Mouse (Mus musculus): ENCODE data around the gene Serpinb6c. TPM values are rescaled to one million over a fixed set of nuclear protein-coding genes. Genes with fewer than 3 reads are reported as not detected.

Serpinb6c gene
- 2.2 TPM for polyA plus RNA-seq (2014; fragmentation: Illumina TruSeq; extraction: RNeasy Lipid Tissue Mini Kit (QIAGEN cat#74804); ENCODE audit: low read depth, low replicate concordance)

GRCm38 (mm10) chr13:33905176-33905954, at the start of gene Serpinb6c:
Gene Serpinb6c, minus strand, starts transcription at chr13:33905708.

GRCm38 (mm10) chr13:33843308-33843707, 62.2 kb downstream of the Serpinb6c start, which contains the start of gene Serpinb6e:
Gene Serpinb6e, minus strand, starts transcription at chr13:33843408.

Other genes with a start within 250 kb of the Serpinb6c start
- not detected for gene Serpinb6d, start 244.3 kb downstream of the Serpinb6c start, polyA plus RNA-seq (2014; fragmentation: Illumina TruSeq; extraction: RNeasy Lipid Tissue Mini Kit (QIAGEN cat#74804); ENCODE audit: low read depth, low replicate concordance)
- gene Serpinb6e, start 62.3 kb downstream of the Serpinb6c start, polyA plus RNA-seq (2014; fragmentation: Illumina TruSeq; extraction: RNeasy Lipid Tissue Mini Kit (QIAGEN cat#74804); ENCODE audit: low read depth, low replicate concordance), result not detected
- 144 TPM for gene Nqo2, start 59.0 kb upstream of the Serpinb6c start, polyA plus RNA-seq (2014; fragmentation: Illumina TruSeq; extraction: RNeasy Lipid Tissue Mini Kit (QIAGEN cat#74804); ENCODE audit: low read depth, low replicate concordance)
- 42.6 TPM for gene Ripk1, start 96.7 kb upstream of the Serpinb6c start, polyA plus RNA-seq (2014; fragmentation: Illumina TruSeq; extraction: RNeasy Lipid Tissue Mini Kit (QIAGEN cat#74804); ENCODE audit: low read depth, low replicate concordance)
- gene Serpinb6a, start 97.1 kb upstream of the Serpinb6c start, polyA plus RNA-seq (2014; fragmentation: Illumina TruSeq; extraction: RNeasy Lipid Tissue Mini Kit (QIAGEN cat#74804); ENCODE audit: low read depth, low replicate concordance), result 1,287 TPM
- gene Bphl, start 131.9 kb upstream of the Serpinb6c start, polyA plus RNA-seq (2014; fragmentation: Illumina TruSeq; extraction: RNeasy Lipid Tissue Mini Kit (QIAGEN cat#74804); ENCODE audit: low read depth, low replicate concordance), result 65.2 TPM
- 5.9 TPM for gene Tubb2a, start 172.3 kb upstream of the Serpinb6c start, polyA plus RNA-seq (2014; fragmentation: Illumina TruSeq; extraction: RNeasy Lipid Tissue Mini Kit (QIAGEN cat#74804); ENCODE audit: low read depth, low replicate concordance)
- 0.41 TPM for gene Tubb2b, start 224.8 kb upstream of the Serpinb6c start, polyA plus RNA-seq (2014; fragmentation: Illumina TruSeq; extraction: RNeasy Lipid Tissue Mini Kit (QIAGEN cat#74804); ENCODE audit: low read depth, low replicate concordance)